Mouse (Mus musculus) brain, adult 2 months (tissue): ENCODE results near the gene Rps6kc1.

Experiments used
- DNase-seq: peaks from one replicate; pipeline ENCODE4 v3.0.0; 2011; ENCODE audit warnings: low read depth, low spot score

Rps6kc1 gene

DNA sequence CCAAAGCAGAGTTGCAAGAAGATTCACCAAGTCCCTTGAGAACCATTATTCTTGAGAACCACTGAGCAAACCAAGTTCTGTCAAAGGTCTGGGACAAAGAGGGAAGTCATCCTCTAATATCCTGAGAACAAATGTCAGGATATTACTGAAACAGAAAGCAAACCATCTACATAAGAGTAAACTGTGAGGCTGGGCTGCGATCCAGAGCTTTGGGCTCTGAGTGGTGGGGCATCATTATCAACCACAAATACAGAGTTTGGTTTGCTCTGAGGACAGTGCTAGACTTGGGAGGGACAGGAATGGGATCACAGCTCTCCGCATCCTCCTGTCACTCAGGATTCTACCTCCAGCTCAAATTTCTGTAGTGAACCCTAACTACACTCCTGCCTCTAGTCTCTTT lies 144.8 kb downstream of the Rps6kc1 start:
- no peak for DNase-seq

DNA sequence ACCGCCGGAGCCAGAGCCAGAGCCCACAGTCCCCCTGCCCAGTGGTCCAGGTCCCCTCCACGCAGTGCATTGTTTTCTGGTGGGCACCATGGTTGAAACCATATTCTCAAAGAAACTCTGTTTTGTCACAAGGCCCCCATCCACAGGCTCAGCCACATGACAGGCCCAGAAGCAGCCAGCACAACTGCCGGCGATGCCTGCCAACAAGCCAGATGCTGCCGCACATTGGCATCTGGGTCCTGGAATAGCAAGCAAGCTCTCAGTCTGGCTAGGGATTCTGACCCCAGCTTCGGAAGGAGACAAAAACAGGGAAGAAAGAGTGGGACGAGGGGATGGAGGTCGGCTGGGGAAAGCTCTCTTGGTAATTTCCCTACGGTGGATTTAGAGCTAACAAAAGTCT lies 147.8 kb downstream of the Rps6kc1 start:
- peak; percentile 78 for DNase-seq

DNA sequence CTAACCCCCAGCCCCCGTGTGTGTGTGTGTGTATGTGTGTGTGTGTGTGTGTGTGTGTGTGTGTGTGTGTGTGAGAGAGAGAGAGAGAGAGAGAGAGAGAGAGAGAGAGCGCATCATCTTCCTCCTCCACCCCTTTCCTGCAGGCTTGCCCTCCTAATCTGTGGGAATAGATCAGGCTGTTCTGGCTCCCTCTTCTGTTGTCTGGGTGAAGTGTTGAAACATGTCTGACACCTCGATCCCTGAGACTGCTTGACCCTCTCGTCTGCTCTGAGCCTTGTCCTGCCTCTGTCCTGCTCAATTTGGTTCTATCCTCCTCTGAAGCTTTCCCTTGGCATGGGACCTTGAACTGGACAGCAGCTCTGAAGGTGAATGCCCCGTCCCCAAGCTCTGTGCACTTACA lies 149.8 kb downstream of the Rps6kc1 start:
- peak; percentile 56 for DNase-seq

- DNase-seq = no peak
These were observed 153.7 kb downstream of the Rps6kc1 start for GRCm38 (mm10) chr1:190757899-190758298.

GRCm38 (mm10) chr1:190751794-190752570 lies 159.6 kb downstream of the Rps6kc1 start:
- DNase-seq = no peak

- DNase-seq = peak; percentile 22
These were observed 162.6 kb downstream of the Rps6kc1 start for GRCm38 (mm10) chr1:190748937-190749336.

GRCm38 (mm10) chr1:190741421-190741820 lies 170.1 kb downstream of the Rps6kc1 start:
- no peak for DNase-seq

DNA sequence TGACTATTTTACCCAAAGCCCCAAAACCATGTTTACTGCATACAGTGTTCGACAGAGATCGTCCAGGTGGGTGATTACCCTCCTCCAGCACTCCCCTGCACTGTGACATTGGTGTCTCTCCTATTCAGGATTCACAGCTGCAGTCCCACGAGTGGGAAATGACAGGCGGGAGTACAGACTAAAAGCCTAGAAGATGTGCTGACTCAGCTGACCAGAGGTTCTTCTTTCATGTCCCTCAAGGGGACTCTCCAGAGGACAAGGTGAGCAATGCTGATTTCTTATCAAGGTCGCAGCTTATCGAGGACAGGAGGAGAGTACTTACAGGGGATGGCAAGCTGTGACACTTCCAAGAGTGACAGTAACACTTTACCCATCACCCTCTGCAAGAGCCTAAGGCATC lies 178.8 kb downstream of the Rps6kc1 start:
- DNase-seq = no peak

- DNase-seq = peak; percentile 11
These were observed 182.0 kb downstream of the Rps6kc1 start for GRCm38 (mm10) chr1:190729516-190730088.

DNA sequence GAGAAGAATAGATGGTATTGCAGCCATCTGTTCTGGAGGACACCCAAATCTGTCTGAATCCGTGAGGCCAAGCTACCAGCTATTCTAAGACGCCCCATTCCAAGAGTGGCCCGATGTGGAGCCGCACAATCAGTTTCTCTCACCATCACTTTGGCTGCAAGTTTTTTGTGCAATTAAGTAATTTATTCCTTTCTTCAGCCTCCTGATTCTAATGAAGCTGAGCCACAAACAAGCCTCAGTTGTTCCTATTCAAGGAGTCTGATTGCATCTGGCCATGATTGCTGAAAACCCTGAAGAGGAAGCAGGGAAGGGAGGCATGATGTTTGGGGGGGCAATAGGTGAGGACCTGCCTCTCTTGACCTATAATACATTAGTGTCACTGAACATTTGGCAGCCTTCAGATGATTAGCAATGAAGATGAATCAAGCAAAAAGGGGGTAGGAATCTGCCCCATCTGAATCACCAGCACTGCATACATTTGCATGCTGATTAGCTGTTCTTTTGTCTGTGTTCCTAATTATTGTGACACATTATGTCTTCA lies 183.4 kb downstream of the Rps6kc1 start:
- peak; percentile 40 for DNase-seq

GRCm38 (mm10) chr1:190727385-190727784 lies 184.2 kb downstream of the Rps6kc1 start:
- no peak for DNase-seq

GRCm38 (mm10) chr1:190724591-190725380 lies 186.8 kb downstream of the Rps6kc1 start:
- DNase-seq = no peak

- DNase-seq = no peak
These were observed 187.6 kb downstream of the Rps6kc1 start for GRCm38 (mm10) chr1:190723926-190724430.

DNA sequence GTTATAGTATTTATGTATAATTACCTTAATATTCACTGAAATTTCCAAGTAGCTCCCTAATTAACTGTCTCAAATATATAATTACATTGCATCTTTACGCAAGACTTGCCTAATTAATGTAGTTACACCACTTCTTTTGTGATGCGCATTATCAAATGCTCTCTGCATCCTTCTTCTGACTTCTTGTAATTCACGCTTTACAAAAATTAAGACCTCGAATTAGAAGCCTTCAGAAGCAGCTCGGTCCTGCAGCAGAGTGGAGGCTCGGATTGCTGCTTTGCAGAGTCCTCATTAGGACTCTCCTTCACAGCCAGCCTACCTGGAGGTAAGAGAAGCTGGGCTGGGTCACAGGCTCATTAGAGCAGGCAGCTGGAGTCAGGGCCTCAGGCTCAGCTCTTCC lies 197.7 kb downstream of the Rps6kc1 start:
- no peak for DNase-seq

GRCm38 (mm10) chr1:190697576-190697975 lies 214.0 kb downstream of the Rps6kc1 start:
- DNase-seq = no peak

DNA sequence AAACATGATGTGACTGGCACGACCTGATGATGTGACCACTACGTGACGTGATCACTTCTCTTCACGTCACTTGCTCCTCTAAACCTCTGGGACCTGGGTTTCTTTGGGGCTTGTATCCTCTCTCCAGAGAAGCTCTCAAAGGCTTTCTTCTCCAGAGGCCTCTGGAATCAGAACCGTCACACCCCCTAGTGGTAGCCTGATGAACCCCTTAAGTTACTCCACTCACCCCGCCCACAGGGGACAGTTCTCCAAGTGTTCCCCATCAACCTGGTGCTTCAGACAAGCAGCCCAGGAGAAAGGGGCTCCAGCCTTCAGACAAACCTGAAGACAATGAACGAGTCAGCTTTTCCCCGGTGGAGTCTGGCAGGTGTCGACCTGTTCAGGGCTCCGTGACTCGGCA lies 216.0 kb downstream of the Rps6kc1 start:
- DNase-seq = peak; percentile 79

- DNase-seq = peak; percentile 23
These were observed 220.9 kb downstream of the Rps6kc1 start for GRCm38 (mm10) chr1:190690528-190691262.

DNA sequence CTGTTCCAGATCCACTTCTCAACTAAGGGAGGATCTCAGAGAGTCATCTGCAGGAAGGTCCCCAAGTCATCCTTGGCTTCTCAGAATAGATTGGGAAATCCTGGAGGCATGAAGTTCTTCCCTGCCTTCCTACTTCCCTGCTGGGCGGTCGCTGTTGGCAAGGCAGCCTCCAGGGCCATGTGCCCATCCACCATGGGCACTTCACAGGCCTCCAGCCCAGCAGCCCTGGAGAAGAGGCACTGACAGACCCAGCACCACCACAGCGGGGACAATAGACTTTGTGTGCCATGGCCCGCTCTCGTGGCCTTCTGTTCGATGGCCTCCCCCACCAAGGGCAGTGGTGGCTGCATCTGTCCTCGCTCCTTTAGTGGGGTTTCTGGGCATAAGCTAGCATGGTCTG lies 228.5 kb downstream of the Rps6kc1 start:
- DNase-seq = no peak

GRCm38 (mm10) chr1:190682021-190682926 lies 229.3 kb downstream of the Rps6kc1 start:
- peak; percentile 71 for DNase-seq

GRCm38 (mm10) chr1:190675455-190675854 lies 236.1 kb downstream of the Rps6kc1 start:
- no peak for DNase-seq
